Mouse (Mus musculus): ENCODE measurements around the gene Naaladl1.
"Not testable (repeated sequence)": the region's sequence is repeated elsewhere in the genome, so short reads cannot be mapped to it uniquely, and the experiment has no call there.

Gene Naaladl1

DNA sequence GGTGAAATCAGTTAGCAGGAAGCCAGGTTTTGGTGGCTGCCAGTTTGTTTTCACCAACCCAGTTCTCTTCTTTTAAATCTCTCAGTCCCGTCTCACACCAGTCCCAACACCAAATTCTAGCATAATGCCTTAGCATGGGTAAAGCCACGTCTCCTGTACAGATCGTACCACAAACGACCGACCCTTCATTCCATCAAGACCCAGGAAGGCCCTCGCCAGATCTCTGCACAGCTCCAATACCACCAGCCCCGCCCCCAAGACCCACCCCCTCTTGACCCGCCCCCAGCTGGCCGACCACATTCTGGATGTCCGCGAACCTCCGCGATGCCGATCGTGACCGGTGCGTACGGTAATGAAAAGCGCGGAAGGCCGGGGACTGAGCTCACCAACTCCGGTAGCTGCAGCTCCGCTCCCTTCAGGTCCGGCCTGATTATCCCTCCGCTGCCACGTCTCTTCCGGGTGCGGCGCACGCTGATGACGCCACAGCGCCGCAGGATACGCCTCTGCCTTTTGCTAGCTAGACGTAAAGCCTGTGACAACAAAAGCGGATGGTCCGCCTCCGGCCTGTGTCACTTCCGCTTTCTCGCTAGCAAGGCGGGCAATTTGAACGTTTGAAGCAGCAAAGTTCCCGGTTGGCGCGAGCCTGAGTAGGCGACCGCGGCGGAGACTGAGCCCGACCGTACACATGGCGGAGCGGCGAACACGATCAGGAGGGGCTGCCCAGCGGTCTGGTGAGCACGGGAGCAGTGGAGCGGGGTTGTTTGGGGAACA is 20.9 kb upstream of the Naaladl1 start, which contains the start of the genes Zfpl1 and Cdca5:
Gene Zfpl1 (minus strand): TSS at position 479 of the 771 bp plus-strand sequence.
Gene Cdca5 (plus strand): TSS at position 506 of the 771 bp plus-strand sequence.
- peak; percentile 97 for DNase-seq

DNA sequence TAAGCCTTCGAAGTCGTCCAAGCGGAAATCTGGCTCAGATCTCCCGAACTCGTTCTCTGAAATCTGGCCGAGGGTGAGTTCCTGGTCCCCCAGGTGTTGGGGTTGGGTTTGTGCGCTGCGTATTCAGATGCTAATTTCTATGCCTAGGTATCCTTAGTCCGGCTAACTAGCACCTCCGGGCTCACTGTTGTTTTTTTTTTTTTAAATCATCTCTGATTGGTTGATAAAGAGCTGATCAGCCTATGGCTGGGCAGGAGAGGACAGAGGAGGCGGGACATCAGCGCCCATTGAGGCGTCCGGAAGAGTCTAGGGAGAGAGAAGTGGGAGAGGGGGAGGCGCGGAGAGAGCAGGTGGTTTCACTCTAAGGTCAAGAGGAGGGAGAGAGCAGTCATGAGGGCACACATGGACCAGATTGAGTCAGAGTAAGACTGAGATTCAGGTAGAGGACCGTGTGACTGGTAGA is 20.1 kb upstream of the Naaladl1 start:
- no peak for DNase-seq

- DNase-seq, result no peak
Observed at GRCm38 (mm10) chr19:6088841-6089240, 16.7 kb upstream of the Naaladl1 start.

- DNase-seq, result no peak
Observed at GRCm38 (mm10) chr19:6094119-6094518, 11.5 kb upstream of the Naaladl1 start, which contains the start of gene AC131692.1. TSS of gene AC131692.1 (plus strand) at chr19:6094419.

- DNase-seq, result no peak
Observed at GRCm38 (mm10) chr19:6097847-6098246, 7.7 kb upstream of the Naaladl1 start.

- no peak for DNase-seq
Observed at GRCm38 (mm10) chr19:6101186-6101585, 4.4 kb upstream of the Naaladl1 start.

DNA sequence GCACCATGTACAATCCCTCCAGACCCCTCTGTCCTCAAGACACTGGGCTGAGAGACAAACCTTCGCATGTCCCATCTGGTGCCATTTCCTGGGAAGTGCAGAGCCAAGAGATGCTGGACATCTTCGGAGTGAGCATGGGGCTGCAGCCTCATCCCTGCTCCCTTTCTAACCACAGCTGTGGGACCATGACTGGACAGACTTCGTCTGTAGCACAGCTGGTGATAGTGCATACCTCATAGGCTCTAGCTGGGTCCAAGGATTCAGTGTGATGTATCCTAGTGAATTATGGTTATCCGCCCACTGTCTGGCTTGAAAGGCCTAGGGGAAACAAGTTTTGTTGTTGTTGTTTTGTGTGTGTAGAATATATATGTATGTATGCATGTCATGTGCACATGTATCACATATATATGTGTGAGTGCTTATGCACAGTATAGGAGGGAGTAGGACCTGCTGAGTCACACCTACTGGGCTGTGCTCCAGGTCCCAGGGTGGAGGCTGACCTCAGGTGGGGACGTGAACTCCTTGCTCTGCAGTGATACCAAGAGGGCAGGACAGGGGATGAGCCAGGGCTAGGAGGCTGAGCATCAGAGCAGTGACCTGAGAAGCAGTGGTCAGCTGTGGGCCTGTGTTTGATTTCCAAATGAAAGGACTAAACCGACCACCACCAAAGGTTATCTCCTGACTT is 3.3 kb upstream of the Naaladl1 start:
- no peak for DNase-seq

- no peak for DNase-seq
Observed at GRCm38 (mm10) chr19:6104476-6104875, 1.1 kb upstream of the Naaladl1 start.

DNA sequence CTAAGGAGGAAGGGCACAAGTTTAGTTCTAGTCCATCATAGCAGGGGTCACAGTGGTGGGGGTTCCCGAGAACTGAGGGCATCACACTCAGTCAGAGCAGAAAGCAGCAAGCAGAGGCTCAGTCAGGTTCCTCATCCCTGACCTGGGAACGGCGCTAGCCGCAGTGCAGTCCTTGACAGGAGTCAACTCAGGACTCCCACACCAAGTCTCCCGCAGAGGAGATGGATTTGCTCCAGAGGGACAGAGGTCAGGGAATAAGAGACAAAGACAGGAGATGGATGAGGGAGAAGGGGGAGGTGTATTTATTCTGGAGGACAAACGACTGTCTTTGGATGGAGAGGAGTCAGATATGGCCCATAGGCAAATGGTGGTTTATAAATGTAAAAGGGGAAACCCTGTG is 7.5 kb downstream of the Naaladl1 start:
- DNase-seq, result no peak

DNA sequence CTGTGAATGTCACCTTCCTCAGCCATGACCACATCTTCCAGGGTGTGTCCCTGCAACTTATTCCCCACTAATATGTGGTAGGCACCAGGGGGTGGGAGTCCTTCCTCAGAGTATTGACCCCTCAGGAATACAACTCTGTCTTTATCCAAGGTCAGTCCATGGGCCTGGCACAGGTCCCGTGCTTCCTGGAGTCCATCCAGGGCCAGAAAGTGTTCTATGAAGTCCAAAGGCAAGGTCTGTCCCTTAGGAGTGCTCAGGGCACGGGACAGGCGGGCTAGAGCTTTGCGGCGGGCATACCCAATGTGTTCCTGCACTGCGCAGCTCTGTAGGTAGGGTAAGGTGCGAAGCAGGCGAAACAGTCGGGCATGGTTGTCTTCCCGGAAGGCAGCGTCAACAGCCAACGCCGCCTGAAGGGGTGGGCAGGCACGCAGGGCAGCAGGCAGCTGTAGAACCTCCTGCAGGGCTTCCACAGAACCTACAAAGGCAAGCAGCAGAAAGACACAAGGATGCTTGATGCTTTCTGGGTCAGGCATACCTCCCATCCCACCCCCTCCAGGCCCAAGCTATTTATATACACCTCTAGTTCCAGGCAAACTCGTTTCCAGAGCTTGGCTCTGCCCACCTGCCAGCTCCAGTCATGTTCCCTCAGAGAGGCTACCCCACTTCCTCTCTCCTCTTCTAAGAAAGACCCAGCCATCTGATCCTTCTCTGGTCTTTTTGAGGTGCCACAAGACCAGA is 10.7 kb downstream of the Naaladl1 start:
- DNase-seq, result no peak

DNA sequence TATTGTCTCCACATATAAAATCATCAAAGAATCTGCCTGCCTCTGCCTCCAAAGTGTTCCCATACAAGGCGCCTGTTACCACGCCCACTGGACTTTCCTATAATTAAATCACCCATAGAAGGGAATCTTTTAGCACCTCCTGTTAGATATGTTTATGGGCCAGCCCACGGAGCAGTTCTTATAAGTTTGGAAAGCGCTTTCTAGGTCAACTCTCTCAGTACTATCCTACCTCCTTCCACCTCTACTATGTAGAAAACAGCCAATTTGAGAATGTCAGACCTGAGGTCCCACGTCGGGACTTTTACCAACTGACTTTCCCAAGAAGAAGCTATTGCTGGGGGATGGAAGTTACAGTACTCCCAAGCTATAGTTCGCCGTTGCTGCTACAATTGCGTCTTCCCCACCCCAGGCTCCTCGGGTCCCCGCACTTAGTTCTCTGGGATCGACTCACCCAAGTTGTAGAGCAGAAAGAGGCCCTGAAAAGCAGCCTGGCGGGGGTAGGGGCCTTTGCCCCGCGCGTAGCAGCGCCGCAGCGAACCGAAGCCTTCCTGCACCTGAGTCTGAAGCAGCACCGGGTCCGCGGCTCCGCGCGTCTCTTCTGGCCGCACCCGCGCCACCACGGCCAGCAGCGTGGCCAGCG is 11.9 kb downstream of the Naaladl1 start:
- DNase-seq, result no peak

DNA sequence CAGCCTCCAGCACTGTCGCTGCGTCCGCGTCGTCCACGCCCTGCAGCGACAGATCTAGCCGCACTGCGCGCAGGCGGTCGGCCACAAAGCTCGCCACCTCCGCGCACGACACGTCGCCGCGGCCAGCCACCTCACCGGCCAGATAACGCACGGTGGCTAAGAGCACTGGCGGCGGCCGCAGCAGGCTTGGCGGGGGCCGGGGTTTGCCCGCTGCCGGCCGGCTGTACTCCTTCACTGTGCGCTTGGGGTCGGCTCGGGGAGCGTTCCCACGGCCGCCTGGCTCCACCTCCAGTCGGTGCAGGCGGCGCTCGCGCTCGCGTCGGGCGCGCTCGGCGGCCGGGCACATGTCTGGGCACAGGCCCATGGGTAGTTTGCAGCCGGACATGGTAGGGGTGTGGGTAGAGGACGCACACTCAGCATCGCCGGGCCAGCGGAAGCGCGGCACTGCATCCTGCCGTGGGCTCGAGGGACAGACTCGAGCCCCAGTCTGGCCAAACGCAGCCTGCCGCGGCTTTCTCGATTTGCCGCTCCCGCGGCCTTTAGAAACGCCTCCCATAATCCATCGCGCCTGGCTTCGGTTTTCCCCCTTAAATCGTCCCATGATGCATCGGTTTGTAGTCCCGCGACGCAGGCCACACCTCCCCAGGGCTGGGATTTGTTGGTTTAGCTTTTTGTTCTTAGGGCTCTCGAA is 12.5 kb downstream of the Naaladl1 start, which contains the start of gene Sac3d1:
Gene Sac3d1 (minus strand): TSS at position 665 of the 691 bp plus-strand sequence.
- peak; percentile 83 for DNase-seq

GRCm38 (mm10) chr19:6118677-6119185 is 13.1 kb downstream of the Naaladl1 start:
- DNase-seq, result no peak

GRCm38 (mm10) chr19:6121761-6122160 is 16.2 kb downstream of the Naaladl1 start:
- DNase-seq, result no peak

DNA sequence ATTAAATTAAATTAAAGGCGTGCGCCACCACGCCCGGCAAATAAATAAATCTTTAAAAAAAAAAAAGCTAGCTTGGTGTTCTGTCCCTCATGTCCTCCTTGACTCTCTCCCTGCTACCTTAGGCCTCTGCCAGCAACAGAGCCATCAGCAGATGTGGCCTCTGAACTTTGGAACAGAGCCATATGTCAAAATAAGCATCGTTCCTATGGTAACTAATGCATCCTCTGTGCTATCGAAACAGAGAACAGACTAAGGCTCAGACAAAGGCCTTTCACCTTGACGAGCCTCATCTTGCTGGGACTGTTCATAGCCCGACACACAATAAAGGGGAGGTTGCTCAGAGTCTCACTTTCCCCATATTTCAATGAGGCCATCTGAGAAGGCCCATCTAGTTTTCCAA is 17.7 kb downstream of the Naaladl1 start:
- DNase-seq, result no peak

GRCm38 (mm10) chr19:6124898-6125297 is 19.3 kb downstream of the Naaladl1 start:
- DNase-seq, result no peak

GRCm38 (mm10) chr19:6126289-6126688 is 20.7 kb downstream of the Naaladl1 start:
- no peak for DNase-seq

DNA sequence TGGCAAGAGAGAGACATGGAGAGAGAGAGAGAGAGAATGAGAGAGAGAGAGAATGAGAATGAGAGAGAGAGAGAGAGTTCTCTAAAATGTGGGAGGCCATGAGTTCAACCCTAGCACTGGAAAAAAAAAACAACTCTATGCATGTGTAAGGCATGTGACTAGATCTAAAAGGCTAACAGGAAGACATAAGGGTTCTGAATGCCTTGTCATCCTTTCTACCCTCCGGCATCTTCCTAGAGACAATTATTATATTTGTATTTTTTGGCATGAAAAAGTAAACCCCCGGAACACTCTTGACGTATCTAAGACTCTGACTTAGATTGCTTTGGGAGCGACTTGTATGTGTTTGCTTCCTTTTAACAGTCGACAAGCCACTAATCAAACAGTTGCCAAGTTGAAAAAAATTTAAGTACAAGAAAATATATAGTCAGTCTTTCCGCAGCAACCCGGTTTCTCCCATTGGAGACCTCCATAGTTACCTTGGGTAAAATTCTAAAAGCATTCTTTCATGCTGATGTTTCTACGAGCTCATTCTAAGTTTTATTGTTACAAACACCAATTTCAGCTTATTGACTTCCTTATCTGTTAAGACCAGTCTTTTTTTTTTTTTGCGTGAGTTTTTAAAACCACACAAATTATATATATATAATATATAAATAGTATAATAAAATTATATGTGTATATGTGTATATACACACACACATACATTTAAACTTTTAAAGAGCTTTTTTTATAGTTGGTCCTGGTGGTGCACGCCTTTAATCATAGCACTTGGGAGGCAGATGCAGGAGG is 21.4 kb downstream of the Naaladl1 start:
- DNase-seq, result no peak

- peak; percentile 96 for DNase-seq
Observed at GRCm38 (mm10) chr19:6127760-6128341, 22.3 kb downstream of the Naaladl1 start, which contains the start of gene Snx15. TSS of gene Snx15 (minus strand) at chr19:6128304.

GRCm38 (mm10) chr19:6130414-6131128 is 25.0 kb downstream of the Naaladl1 start:
- DNase-seq, result not testable (repeated sequence)
